Mouse (Mus musculus) myocyte (in vitro differentiated cells): ENCODE data around the gene Nmnat3. TPM values are rescaled to one million over a fixed set of nuclear protein-coding genes. Genes with fewer than 3 reads are reported as not detected.

Source experiments
- H3K27me3 ChIP-seq: one replicate; pipeline ENCODE4 v1.6.1; 2011; ENCODE audit not compliant: control insufficient read depth, insufficient read depth, insufficient read length
- H3K36me3 ChIP-seq: one replicate; pipeline ENCODE4 v1.6.1; 2011; ENCODE audit not compliant: control insufficient read depth, insufficient read depth
- H3K4me2 ChIP-seq: one replicate; pipeline ENCODE4 v1.6.1; 2011; ENCODE audit warnings: low read depth, control low read depth
- H3K4me3 ChIP-seq: one replicate; pipeline ENCODE4 v1.5.1; 2011; ENCODE audit warnings: mild to moderate bottlenecking, control low read depth, moderate library complexity
- H3K79me2 ChIP-seq: one replicate; pipeline ENCODE4 v1.6.1; 2011; ENCODE audit not compliant: control insufficient read depth, insufficient read depth
- H3ac ChIP-seq: one replicate; pipeline ENCODE4 v1.6.1; 2011; ENCODE audit not compliant: control insufficient read depth, insufficient read length
- CEBPB ChIP-seq: IDR thresholded peaks from 2 replicates; pipeline ENCODE4 v1.6.1; 2011; ENCODE audit warnings: mild to moderate bottlenecking, moderate library complexity; ENCODE audit not compliant: poor library complexity, insufficient read depth, severe bottlenecking
- E2F4 ChIP-seq: IDR thresholded peaks from one replicate; pipeline ENCODE4 v1.6.1; 2011; ENCODE audit warnings: mild to moderate bottlenecking, control low read depth, moderate library complexity; ENCODE audit not compliant: insufficient read depth
- MAX ChIP-seq: IDR thresholded peaks from one replicate; pipeline ENCODE4 v1.6.1; 2011; ENCODE audit warnings: low read depth, mild to moderate bottlenecking, control low read depth
- MYOD1 ChIP-seq, 3 experiments: IDR thresholded peaks; one replicate each; pipeline ENCODE4 v1.6.1; 2011; ENCODE audit warnings: control low read depth in 2 of 3, low read depth in 2 of 3, mild to moderate bottlenecking in 2 of 3, moderate library complexity in 1 of 3; ENCODE audit not compliant: insufficient read length in 2 of 3, control insufficient read depth in 1 of 3
- MYOG ChIP-seq, 3 experiments: IDR thresholded peaks; one replicate each; pipeline ENCODE4 v1.6.1; 2011; ENCODE audit warnings: control low read depth in 2 of 3, low read depth in 2 of 3, mild to moderate bottlenecking in 2 of 3; ENCODE audit not compliant: insufficient read length in 2 of 3, control insufficient read depth in 1 of 3, insufficient read depth in 1 of 3
- POLR2A ChIP-seq: IDR thresholded peaks from one replicate; pipeline ENCODE4 v1.6.1; 2011; ENCODE audit warnings: low read depth, mild to moderate bottlenecking, control low read depth, moderate library complexity; ENCODE audit not compliant: insufficient read length
- POLR2AphosphoS2 ChIP-seq: IDR thresholded peaks from one replicate; pipeline ENCODE4 v1.6.1; 2011; ENCODE audit warnings: low read depth, control low read depth; ENCODE audit not compliant: insufficient read length
- REST ChIP-seq: IDR thresholded peaks from one replicate; pipeline ENCODE4 v1.6.1; 2011; ENCODE audit warnings: mild to moderate bottlenecking, control low read depth, moderate library complexity; ENCODE audit not compliant: insufficient read depth, insufficient read length
- SRF ChIP-seq: IDR thresholded peaks from one replicate; pipeline ENCODE4 v1.6.1; 2011; ENCODE audit warnings: low read depth; ENCODE audit not compliant: control insufficient read depth, insufficient read length
- TCF12 ChIP-seq: IDR thresholded peaks from one replicate; pipeline ENCODE4 v1.6.1; 2011; ENCODE audit warnings: mild to moderate bottlenecking, control low read depth; ENCODE audit not compliant: poor library complexity, insufficient read depth, severe bottlenecking
- TCF3 ChIP-seq: IDR thresholded peaks from one replicate; pipeline ENCODE4 v1.6.1; 2011; ENCODE audit warnings: low read depth, control low read depth; ENCODE audit not compliant: insufficient read length
- USF1 ChIP-seq: IDR thresholded peaks from one replicate; pipeline ENCODE4 v1.6.1; 2011; ENCODE audit warnings: low read depth, mild to moderate bottlenecking, control low read depth, moderate library complexity
- polyA plus RNA-seq: library from polyadenylated mRNA; unstranded; fragments of >200 nt; fragmentation: generic; extraction: Trizol; gene quantifications from one replicate; pipeline ENCODE4 v1.2.1, GENCODE M21; 2012; ENCODE audit warnings: missing spikeins

Gene Nmnat3
- polyA plus RNA-seq, 1 experiment = 1.3 TPM

- Histone ChIP-seq H3K79me2 (no peaks in the 10 kb centered on the region), H3K4me2 (no peak overlapping the region), H3K27me3 (peaks cover 4% of the 10 kb centered on the region), H3K36me3 (no peaks in the 10 kb centered on the region), H3ac (no peak overlapping the region), H3K4me3 (no peak overlapping the region)
- TF ChIP-seq E2F4 (no peak), MYOG (IDR thresholded peaks at IDR 0.05; ENCODE audit: control insufficient read depth in 1 of 3, insufficient read depth in 1 of 3, insufficient read length in 2 of 3, low read depth in 2 of 3) (no peak), REST (no peak), TCF3 (no peak), TCF12 (no peak), POLR2AphosphoS2 (no peak), MAX (no peak), USF1 (no peak), POLR2A (no peak)
Measured at GRCm38 (mm10) chr9:98328415-98329176, 41.4 kb downstream of the Nmnat3 start.

- Histone ChIP-seq H3K27me3 (peaks cover 4% of the 10 kb centered on the region), H3K4me2 (no peak overlapping the region), H3K4me3 (no peak overlapping the region), H3K36me3 (no peaks in the 10 kb centered on the region), H3K79me2 (no peaks in the 10 kb centered on the region), H3ac (no peak overlapping the region)
- TF ChIP-seq MYOD1 (IDR thresholded peaks at IDR 0.05; ENCODE audit: control insufficient read depth in 1 of 3, insufficient read length in 2 of 3, low read depth in 2 of 3) (no peak), TCF3 (no peak), POLR2A (no peak), SRF (no peak), USF1 (no peak), MYOG (IDR thresholded peaks at IDR 0.05; ENCODE audit: control insufficient read depth in 1 of 3, insufficient read depth in 1 of 3, insufficient read length in 2 of 3, low read depth in 2 of 3) (no peak), REST (no peak), CEBPB (no peak), E2F4 (no peak)
Measured at GRCm38 (mm10) chr9:98329274-98330105, 42.3 kb downstream of the Nmnat3 start.

- H3K4me3 ChIP-seq = no peak overlapping the region
- H3K79me2 ChIP-seq = no peaks in the 10 kb centered on the region
- no peak overlapping the region for H3K4me2 ChIP-seq
- TF ChIP-seq TCF3 = no peak
- H3K27me3 ChIP-seq = no peaks in the 10 kb centered on the region
- no peaks in the 10 kb centered on the region for H3K36me3 ChIP-seq
- H3ac ChIP-seq = no peak overlapping the region
Measured at GRCm38 (mm10) chr9:98333219-98333754, 46.1 kb downstream of the Nmnat3 start.

- Histone ChIP-seq H3K36me3 (no peaks in the 10 kb centered on the region), H3K4me3 (no peak overlapping the region), H3K79me2 (no peaks in the 10 kb centered on the region), H3K27me3 (no peaks in the 10 kb centered on the region), H3K4me2 (peak overlapping the region; percentile 71), H3ac (no peak overlapping the region)
- no peak for TF ChIP-seq TCF3
- no peak for TF ChIP-seq MAX
- TF ChIP-seq REST = no peak
- peak in 2 of 3 experiments; percentile 46 to 48 for TF ChIP-seq MYOG (IDR thresholded peaks at IDR 0.05; ENCODE audit: control insufficient read depth in 1 of 3, insufficient read depth in 1 of 3, insufficient read length in 2 of 3, low read depth in 2 of 3)
- TF ChIP-seq SRF = no peak
- TF ChIP-seq E2F4 = no peak
- no peak for TF ChIP-seq POLR2AphosphoS2
- no peak for TF ChIP-seq POLR2A
- peak in 2 of 3 experiments; percentile 27 to 47 for TF ChIP-seq MYOD1 (IDR thresholded peaks at IDR 0.05; ENCODE audit: control insufficient read depth in 1 of 3, insufficient read length in 2 of 3, low read depth in 2 of 3)
- TF ChIP-seq USF1 = no peak
- peak; percentile 48 for TF ChIP-seq TCF12
- TF ChIP-seq CEBPB = peak; percentile 88
Measured at GRCm38 (mm10) chr9:98337881-98338769, 50.9 kb downstream of the Nmnat3 start.
